Mouse (Mus musculus) cerebellum, adult (tissue): ENCODE results near the gene Adam12.

Source experiments
- ATAC-seq: cut with Nextera tagmentation; 2 replicates; pipeline ENCODE4 v1.9.2; 2017; ENCODE audit warnings: mild to moderate bottlenecking, moderate library complexity, mixed read lengths; ENCODE audit not compliant: insufficient number of reproducible peaks, low FRiP score, low TSS enrichment

Adam12 gene

GRCm38 (mm10) chr7:134226231-134226630, 5.7 kb downstream of the Adam12 start:
- no peak for ATAC-seq

- no peak for ATAC-seq
These were observed 7.0 kb downstream of the Adam12 start for GRCm38 (mm10) chr7:134224741-134225612.

- no peak for ATAC-seq
These were observed 7.6 kb downstream of the Adam12 start for GRCm38 (mm10) chr7:134224421-134224740.

- no peak for ATAC-seq
These were observed 8.3 kb downstream of the Adam12 start for GRCm38 (mm10) chr7:134223444-134224161.

- no peak for ATAC-seq
These were observed 24.0 kb downstream of the Adam12 start for GRCm38 (mm10) chr7:134207956-134208355.

GRCm38 (mm10) chr7:134193089-134193488, 38.9 kb downstream of the Adam12 start:
- no peak for ATAC-seq

- ATAC-seq: no peak
These were observed 41.8 kb downstream of the Adam12 start for GRCm38 (mm10) chr7:134190101-134190500.

- no peak for ATAC-seq
These were observed 43.4 kb downstream of the Adam12 start for GRCm38 (mm10) chr7:134188565-134188964.

- no peak for ATAC-seq
These were observed 44.0 kb downstream of the Adam12 start for GRCm38 (mm10) chr7:134187946-134188345.

GRCm38 (mm10) chr7:134186497-134186896, 45.4 kb downstream of the Adam12 start:
- no peak for ATAC-seq

GRCm38 (mm10) chr7:134185751-134186150, 46.2 kb downstream of the Adam12 start:
- ATAC-seq: no peak

GRCm38 (mm10) chr7:134181717-134182116, 50.2 kb downstream of the Adam12 start:
- no peak for ATAC-seq

GRCm38 (mm10) chr7:134181056-134181455, 50.9 kb downstream of the Adam12 start:
- ATAC-seq: no peak

- no peak for ATAC-seq
These were observed 54.9 kb downstream of the Adam12 start for GRCm38 (mm10) chr7:134177051-134177450.

- no peak for ATAC-seq
These were observed 56.7 kb downstream of the Adam12 start for GRCm38 (mm10) chr7:134175201-134175600.

GRCm38 (mm10) chr7:134173442-134174090, 58.4 kb downstream of the Adam12 start:
- no peak for ATAC-seq

- ATAC-seq: no peak
These were observed 61.6 kb downstream of the Adam12 start for GRCm38 (mm10) chr7:134170180-134170910.

- no peak for ATAC-seq
These were observed 62.2 kb downstream of the Adam12 start for GRCm38 (mm10) chr7:134169780-134170179.

- ATAC-seq: no peak
These were observed 64.4 kb downstream of the Adam12 start for GRCm38 (mm10) chr7:134167586-134167985.

- ATAC-seq: no peak
These were observed 68.2 kb downstream of the Adam12 start for GRCm38 (mm10) chr7:134163751-134164150.
